In the genomic region with DNA sequence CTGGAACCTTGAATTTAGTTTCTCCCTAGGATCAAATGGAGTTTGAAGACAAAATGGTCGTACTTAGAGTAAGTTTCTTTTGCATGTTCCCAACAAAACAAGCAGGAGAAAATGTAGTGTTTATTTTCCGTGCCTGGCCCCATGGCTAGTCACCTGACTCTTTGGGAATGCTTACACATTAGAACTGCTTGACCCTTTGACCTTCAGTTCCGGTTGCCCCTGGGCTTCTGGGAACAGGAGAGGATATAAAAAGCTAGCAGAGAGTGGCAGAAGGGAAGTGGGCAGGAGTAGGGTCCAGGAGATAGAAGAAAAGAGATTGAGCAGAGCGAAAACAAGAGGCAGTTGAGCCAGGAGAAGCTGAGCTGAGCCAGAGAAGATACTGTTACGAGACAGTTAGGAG, we compare ENCODE assay signal across 12 mouse cellular contexts. TPM values are rescaled to one million over a fixed set of nuclear protein-coding genes. Genes with fewer than 3 reads are reported as not detected.
DNase-seq lines count a peak whose midpoint lies in the region; ATAC-seq and TF ChIP-seq lines count a peak whose summit lies in the region.
"Had no signal": no experiment of that assay in that cellular context is flagged by ENCODE, and none has a peak within 500 bp of the region (broad histone marks: within the 10 kb centered on the region; RNA-seq: fewer than 3 reads in every experiment).

No protein-coding gene starts in this region.

- no peak for TF ChIP-seq CTCF in stomach, postnatal 0 days (IDR thresholded peaks at IDR 0.05; ENCODE audit: low read depth)

- no peaks in the 10 kb centered on the region; the same call in 1 of the 2 replicates for H3K27me3 ChIP-seq in stomach, embryonic 16.5 days (ENCODE audit: control insufficient read depth, insufficient read depth, low read length)
- no peaks in the 10 kb centered on the region for H3K27me3 ChIP-seq in stomach, postnatal 0 days (ENCODE audit: control insufficient read depth, insufficient read depth, low read length)
- no peaks in the 10 kb centered on the region for H3K27me3 ChIP-seq in embryonic facial prominence, embryonic 11.5 days (ENCODE audit: control insufficient read depth, insufficient read depth, low read length)
- H3K27me3 ChIP-seq: hindbrain, embryonic 13.5 days; limb, embryonic 13.5 days; Patski had no signal

- H3K9me3 ChIP-seq in stomach, embryonic 16.5 days (replicated peaks; ENCODE audit: control insufficient read depth, low read length), result no peaks in the 10 kb centered on the region
- no peaks in the 10 kb centered on the region for H3K9me3 ChIP-seq in stomach, postnatal 0 days (ENCODE audit: control insufficient read depth, low read length)
- no peaks in the 10 kb centered on the region for H3K9me3 ChIP-seq in embryonic facial prominence, embryonic 11.5 days (replicated peaks; ENCODE audit: control insufficient read depth, low read length)
- H3K9me3 ChIP-seq: hindbrain, embryonic 13.5 days had no signal

- WGBS in stomach, embryonic 16.5 days, result 31% methylated on average over 5 of the region's 5 CpGs
- 32% methylated on average over 5 of the region's 5 CpGs for WGBS in stomach, postnatal 0 days
- 17% methylated on average over 5 of the region's 5 CpGs for WGBS in embryonic facial prominence, embryonic 11.5 days

- no peak overlapping the region for H3K4me3 ChIP-seq in stomach, embryonic 16.5 days (replicated peaks; ENCODE audit: low read length)
- H3K4me3 ChIP-seq in stomach, postnatal 0 days (ENCODE audit: low read depth, low read length), result no peak overlapping the region
- no peak overlapping the region for H3K4me3 ChIP-seq in embryonic facial prominence, embryonic 11.5 days (ENCODE audit: low read depth, low read length)
- H3K4me3 ChIP-seq: hindbrain, embryonic 13.5 days; limb, embryonic 13.5 days had no signal

- 0 out of 2 replicates have a peak overlapping the region, but pooled peaks have one; percentile 11 for H3K27ac ChIP-seq in stomach, embryonic 16.5 days (ENCODE audit: low read length)
- no peak overlapping the region for H3K27ac ChIP-seq in stomach, postnatal 0 days (replicated peaks)
- H3K27ac ChIP-seq in embryonic facial prominence, embryonic 11.5 days (replicated peaks; ENCODE audit: low read depth, low read length), result no peak overlapping the region
- H3K27ac ChIP-seq: hindbrain, embryonic 13.5 days; limb, embryonic 13.5 days had no signal

- TF ChIP-seq EP300 in stomach, postnatal 0 days (optimal IDR thresholded peaks at IDR 0.05), result no peak

- no peak for DNase-seq in stomach, postnatal 0 days (ENCODE audit: low spot score)
- DNase-seq in embryonic facial prominence, embryonic 11.5 days (ENCODE audit: low spot score), result peak; percentile 68
- DNase-seq in kidney, postnatal 10 days, result peak; percentile 45
- peak; percentile 82 for DNase-seq in yolk sac, embryonic 10.5 days (ENCODE audit: low spot score)
- DNase-seq in adrenal gland, adult 8-10 months, result no peak
- no peak for DNase-seq in layer of hippocampus, adult 8-10 months (ENCODE audit: low spot score in 2 of 2)
- no peak for DNase-seq in spleen, adult 12 weeks (ENCODE audit: low spot score)
- DNase-seq: right cerebral cortex, postnatal 4 days had no signal

- H3K36me3 ChIP-seq in stomach, embryonic 16.5 days (ENCODE audit: control insufficient read depth, insufficient read depth, low read length), result no peaks in the 10 kb centered on the region
- no peaks in the 10 kb centered on the region for H3K36me3 ChIP-seq in stomach, postnatal 0 days (ENCODE audit: control insufficient read depth, insufficient read depth, low read length)
- no peaks in the 10 kb centered on the region for H3K36me3 ChIP-seq in embryonic facial prominence, embryonic 11.5 days (replicated peaks; ENCODE audit: control insufficient read depth, insufficient read depth, low read depth, low read length)
- H3K36me3 ChIP-seq: hindbrain, embryonic 13.5 days; limb, embryonic 13.5 days had no signal

- no peak overlapping the region for H3K9ac ChIP-seq in stomach, embryonic 16.5 days (ENCODE audit: low read length)
- H3K9ac ChIP-seq in stomach, postnatal 0 days (ENCODE audit: low read length), result no peak overlapping the region
- H3K9ac ChIP-seq in embryonic facial prominence, embryonic 11.5 days (replicated peaks; ENCODE audit: low read length), result no peak overlapping the region
- H3K9ac ChIP-seq: hindbrain, embryonic 13.5 days had no signal

- no peak for ATAC-seq in stomach, embryonic 16.5 days (ENCODE audit: insufficient read depth, low FRiP score)
- ATAC-seq in stomach, postnatal 0 days (ENCODE audit: low FRiP score, low TSS enrichment), result no peak
- no peak for ATAC-seq in embryonic facial prominence, embryonic 11.5 days (replicated peaks; ENCODE audit: insufficient number of reproducible peaks, low FRiP score, low TSS enrichment, low read depth)
- ATAC-seq: Patski had no signal

- no peak overlapping the region for H3K4me2 ChIP-seq in stomach, embryonic 16.5 days (ENCODE audit: low read depth, low read length)
- no peak overlapping the region for H3K4me2 ChIP-seq in stomach, postnatal 0 days (replicated peaks; ENCODE audit: low read depth)
- no peak overlapping the region for H3K4me2 ChIP-seq in embryonic facial prominence, embryonic 11.5 days (ENCODE audit: low read depth, low read length)
- H3K4me2 ChIP-seq: hindbrain, embryonic 13.5 days; limb, embryonic 13.5 days had no signal

- H3K4me1 ChIP-seq in stomach, embryonic 16.5 days (ENCODE audit: control insufficient read depth, insufficient read depth, low read length), result no peaks in the 10 kb centered on the region
- no peaks in the 10 kb centered on the region for H3K4me1 ChIP-seq in stomach, postnatal 0 days (replicated peaks; ENCODE audit: control insufficient read depth, insufficient read depth)
- H3K4me1 ChIP-seq in embryonic facial prominence, embryonic 11.5 days (ENCODE audit: control insufficient read depth, insufficient read depth, low read length), result no peaks in the 10 kb centered on the region
- H3K4me1 ChIP-seq: hindbrain, embryonic 13.5 days had no signal

RNA-seq across cellular contexts. Expression of gene Dhx34, which starts 8.0 kb away (rescaled TPM):
- 34.3 and 36.6 TPM in 2 replicates for polyA plus RNA-seq in stomach, embryonic 16.5 days (2015; fragmentation: Nextera tagmentation; extraction: Ambion mirVana)
- 6.9 and 7.9 TPM in 2 replicates for polyA plus RNA-seq in stomach, postnatal 0 days (2015; fragmentation: Nextera tagmentation; extraction: Ambion mirVana)
- polyA plus RNA-seq in embryonic facial prominence, embryonic 11.5 days (2014; fragmentation: Nextera tagmentation; extraction: Ambion mirVana), result 6.6 and 9.9 TPM in 2 replicates
- total RNA-seq in adrenal gland, adult 8-10 months (2022), result 10 to 100 TPM; 13.7 to 20.3 (median 16.9) TPM
- total RNA-seq in layer of hippocampus, adult 8-10 months (2022), result 10 to 100 TPM; 12.4 to 17.6 (median 13.5) TPM

RNA-seq across cellular contexts. Expression of gene C5ar2, which starts 14.1 kb away (rescaled TPM):
- 0.21 and 0.30 TPM in 2 replicates for polyA plus RNA-seq in stomach, embryonic 16.5 days (2015; fragmentation: Nextera tagmentation; extraction: Ambion mirVana)
- polyA plus RNA-seq in stomach, postnatal 0 days (2015; fragmentation: Nextera tagmentation; extraction: Ambion mirVana), result 0.24 TPM in 2 replicates
- polyA plus RNA-seq in embryonic facial prominence, embryonic 11.5 days (2014; fragmentation: Nextera tagmentation; extraction: Ambion mirVana), result 0.14 TPM in 1 of 2 replicates, not detected in the other
- 1 to 10 TPM in 1 of 4 experiments, under 1 TPM in 3; 0.41 to 1.0 (median 0.75) TPM for total RNA-seq in adrenal gland, adult 8-10 months (2022)
- total RNA-seq in layer of hippocampus, adult 8-10 months (2022), result 1 to 10 TPM in 2 of 4 experiments, under 1 TPM in 2; 0.54 to 1.7 (median 1.1) TPM
- polyA plus RNA-seq: Patski had no signal

RNA-seq across cellular contexts. Expression of gene C5ar1, which starts 29.5 kb away (rescaled TPM):
- polyA plus RNA-seq in stomach, embryonic 16.5 days (2015; fragmentation: Nextera tagmentation; extraction: Ambion mirVana), result 4.6 and 4.8 TPM in 2 replicates
- polyA plus RNA-seq in stomach, postnatal 0 days (2015; fragmentation: Nextera tagmentation; extraction: Ambion mirVana), result 1.9 and 2.0 TPM in 2 replicates
- 0.71 and 1.00 TPM in 2 replicates for polyA plus RNA-seq in embryonic facial prominence, embryonic 11.5 days (2014; fragmentation: Nextera tagmentation; extraction: Ambion mirVana)
- 1 to 10 TPM; 5.4 to 9.8 (median 8.4) TPM for total RNA-seq in adrenal gland, adult 8-10 months (2022)
- total RNA-seq in layer of hippocampus, adult 8-10 months (2022), result 1 to 10 TPM in 3 of 4 experiments, under 1 TPM in 1; 0.61 to 5.4 (median 3.0) TPM
- polyA plus RNA-seq: Patski had no signal

RNA-seq across cellular contexts. Expression of gene Inafm1, which starts 43.5 kb away (rescaled TPM):
- 11.8 and 12.8 TPM in 2 replicates for polyA plus RNA-seq in stomach, embryonic 16.5 days (2015; fragmentation: Nextera tagmentation; extraction: Ambion mirVana)
- polyA plus RNA-seq in stomach, postnatal 0 days (2015; fragmentation: Nextera tagmentation; extraction: Ambion mirVana), result 28.0 and 29.1 TPM in 2 replicates
- polyA plus RNA-seq in embryonic facial prominence, embryonic 11.5 days (2014; fragmentation: Nextera tagmentation; extraction: Ambion mirVana), result 9.3 TPM in 2 replicates
- total RNA-seq in adrenal gland, adult 8-10 months (2022), result 10 to 100 TPM; 21.9 to 37.5 (median 28.8) TPM
- total RNA-seq in layer of hippocampus, adult 8-10 months (2022), result 10 to 100 TPM; 30.9 to 39.3 (median 33.1) TPM

RNA-seq across cellular contexts. Expression of gene Meis3, which starts 55.0 kb away (rescaled TPM):
- polyA plus RNA-seq in stomach, embryonic 16.5 days (2015; fragmentation: Nextera tagmentation; extraction: Ambion mirVana), result 22.0 and 22.1 TPM in 2 replicates
- polyA plus RNA-seq in stomach, postnatal 0 days (2015; fragmentation: Nextera tagmentation; extraction: Ambion mirVana), result 10.9 and 11.8 TPM in 2 replicates
- 34.0 and 47.1 TPM in 2 replicates for polyA plus RNA-seq in embryonic facial prominence, embryonic 11.5 days (2014; fragmentation: Nextera tagmentation; extraction: Ambion mirVana)
- total RNA-seq in adrenal gland, adult 8-10 months (2022), result 10 to 100 TPM; 11.5 to 27.5 (median 19.7) TPM
- total RNA-seq in layer of hippocampus, adult 8-10 months (2022), result 10 to 100 TPM; 36.4 to 42.8 (median 40.1) TPM

Comparison
In these comparisons a context has a peak if more than half of its experiments do, and no peak if none do; other contexts are left out.
1. DNase-seq: peak in embryonic facial prominence, embryonic 11.5 days (single experiment), kidney, postnatal 10 days (single experiment) and yolk sac, embryonic 10.5 days (single experiment); none in stomach, postnatal 0 days (single experiment), adrenal gland, adult 8-10 months (single experiment), layer of hippocampus, adult 8-10 months (0 of 2) and spleen, adult 12 weeks (single experiment).